Mouse (Mus musculus): ENCODE measurements at regions not wholly inside any gene's neighbourhood (a gene's known extent, or its start where the extent isn't known, plus 50 kb on each side); places are given as distances from the start of the nearest gene placed in this dataset.

DNA sequence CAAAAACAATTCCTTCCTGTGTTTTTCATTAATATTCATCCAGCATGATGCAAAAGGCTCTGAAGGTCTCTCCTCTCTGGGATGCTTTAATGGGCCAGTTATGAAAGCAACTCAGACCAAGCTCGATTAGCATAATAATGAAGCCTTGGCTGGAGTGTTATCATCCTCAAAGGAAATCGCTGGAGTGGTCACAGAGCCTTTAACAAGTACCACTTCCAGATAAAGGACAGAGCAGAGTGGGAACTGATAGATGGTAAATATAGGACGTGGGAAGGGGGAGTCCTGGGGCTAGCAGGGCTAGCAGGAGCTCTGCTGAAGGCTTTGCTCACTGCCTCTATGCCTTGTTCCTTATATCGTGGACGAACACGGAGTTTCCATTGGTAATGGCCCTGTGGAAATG lies 251.7 kb downstream of the Slc4a3 start:
- TF ChIP-seq POLR2A (IDR thresholded peaks at IDR 0.05; ENCODE audit: borderline replicate concordance, extremely low read depth, low read depth, low read length) (no peak), CTCF (IDR thresholded peaks at IDR 0.05; ENCODE audit: insufficient read depth, low read length) (no peak)
